Mouse (Mus musculus) midbrain, embryonic 14.5 days (tissue): ENCODE results near the gene Hyou1. TPM values are rescaled to one million over a fixed set of nuclear protein-coding genes. Genes with fewer than 3 reads are reported as not detected.
"Not testable (repeated sequence)": the region's sequence is repeated elsewhere in the genome, so short reads cannot be mapped to it uniquely, and the experiment has no call there.

Experiments
- ATAC-seq: fragments of 200-750 bp; cut with Nextera tagmentation; 2 replicates; pipeline ENCODE4 v1.8.0; 2017; ENCODE audit warnings: moderate number of reproducible peaks, moderate library complexity; ENCODE audit not compliant: low FRiP score, low TSS enrichment
- DNase-seq: peaks from one replicate; pipeline ENCODE4 v3.0.0-alpha.2; 2015
- H3K27ac ChIP-seq: fragments of 300-500 bp; sonication (generic); replicated peaks from 2 replicates; pipeline ENCODE4 v1.5.1; 2014; ENCODE audit warnings: mild to moderate bottlenecking, low read depth, low read length, moderate library complexity
- H3K27me3 ChIP-seq: fragments of 300-500 bp; sonication (generic); 2 replicates; pipeline ENCODE4 v1.6.1; 2014; ENCODE audit warnings: low read length, control low read depth, mixed read lengths; ENCODE audit not compliant: control insufficient read depth, insufficient read depth
- H3K36me3 ChIP-seq: fragments of 300-500 bp; sonication (generic); 2 replicates; pipeline ENCODE4 v1.6.1; 2014; ENCODE audit warnings: low read length, control low read depth; ENCODE audit not compliant: control insufficient read depth, insufficient read depth
- H3K4me1 ChIP-seq: fragments of 300-500 bp; sonication (generic); 2 replicates; pipeline ENCODE4 v1.6.1; 2014; ENCODE audit warnings: mild to moderate bottlenecking, antibody characterized with exemption, low read length, control low read depth; ENCODE audit not compliant: control insufficient read depth, insufficient read depth
- H3K4me2 ChIP-seq: fragments of 300-500 bp; sonication (generic); 2 replicates; pipeline ENCODE4 v1.6.1; 2014; ENCODE audit warnings: mild to moderate bottlenecking, low read length, moderate library complexity
- H3K4me3 ChIP-seq: fragments of 300-500 bp; sonication (generic); replicated peaks from 2 replicates; pipeline ENCODE4 v1.5.1; 2014; ENCODE audit warnings: low read depth, low read length
- H3K9ac ChIP-seq: fragments of 300-500 bp; sonication (generic); replicated peaks from 2 replicates; pipeline ENCODE4 v1.6.1; 2014; ENCODE audit warnings: mild to moderate bottlenecking, low read length, moderate library complexity
- H3K9me3 ChIP-seq: fragments of 300-500 bp; sonication (generic); 2 replicates; pipeline ENCODE4 v1.6.1; 2016; ENCODE audit warnings: low read length, control low read depth, mixed read lengths; ENCODE audit not compliant: control insufficient read depth
- WGBS: fragments of 180-500 bp; shearing (Covaris S2); extraction: QIAGEN DNeasy Blood & Tissue Kit; methylation state at CpG from one replicate; pipeline ENCODE4 v1.1.7; 2014; 5-methylcytosine and 5-hydroxymethylcytosine counted together
- polyA plus RNA-seq: library from polyadenylated mRNA; unstranded; fragments of >200 nt; fragmentation: Nextera tagmentation; extraction: Ambion mirVana; gene quantifications from 2 replicates; pipeline ENCODE4 v1.2.1, GENCODE M21; 2014

Gene Hyou1
- polyA plus RNA-seq, 1 experiment from 2014 or later: 27.1 TPM

DNA sequence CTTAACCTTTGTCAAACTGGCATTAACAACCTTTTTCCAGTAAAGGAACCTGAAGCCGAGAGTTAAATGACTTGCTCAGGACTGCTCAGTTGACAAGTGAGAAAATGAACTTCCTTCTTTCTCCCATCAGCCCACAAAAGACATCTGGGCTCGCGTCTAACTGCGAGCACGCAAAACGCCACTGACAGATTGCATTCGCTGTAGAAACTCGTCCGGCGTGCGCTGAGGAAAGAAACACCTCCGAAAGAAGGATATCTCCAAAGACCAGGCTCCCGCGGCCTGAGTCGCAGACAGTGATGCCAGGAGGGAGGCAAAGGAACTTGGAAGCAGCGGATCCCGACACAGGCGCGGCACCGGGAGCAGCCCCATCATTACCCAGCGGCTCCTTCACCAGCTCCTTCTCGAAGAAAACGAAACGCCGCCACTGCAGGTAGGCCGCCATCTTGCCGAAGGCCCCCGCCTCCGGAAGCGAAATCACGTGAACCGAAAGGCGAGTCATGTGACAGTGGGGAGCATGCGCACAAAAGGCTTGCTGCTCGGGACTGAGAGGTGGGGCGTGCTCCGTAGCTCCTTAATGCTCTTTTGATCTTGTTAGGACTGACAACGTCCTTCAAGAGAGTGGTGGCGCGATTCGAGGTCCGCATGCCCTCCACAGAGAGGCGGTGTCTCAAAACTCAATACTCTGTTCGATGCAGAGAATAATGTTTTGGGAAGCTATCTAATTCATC, 17.9 kb upstream of the Hyou1 start, which contains the start of gene Vps11:
Gene Vps11 (minus strand): TSS at position 481 of the 728 bp plus-strand sequence.
- Histone ChIP-seq H3K4me1 (peaks cover 7% of the 10 kb centered on the region), H3K27ac (peak within 1 kb of the TSS; percentile 58), H3K4me2 (peak within 1 kb of the TSS; percentile 87), H3K27me3 (no peaks in the 10 kb centered on the region), H3K36me3 (peaks cover 27% of the 10 kb centered on the region), H3K9ac (peak within 1 kb of the TSS; percentile 79), H3K4me3 (peak within 1 kb of the TSS; percentile 90), H3K9me3 (no peaks in the 10 kb centered on the region)
- peak; percentile 91 for ATAC-seq
- peak; percentile 98 for DNase-seq
- WGBS: under 1% methylated on average over 44 of the region's 44 CpGs

DNA sequence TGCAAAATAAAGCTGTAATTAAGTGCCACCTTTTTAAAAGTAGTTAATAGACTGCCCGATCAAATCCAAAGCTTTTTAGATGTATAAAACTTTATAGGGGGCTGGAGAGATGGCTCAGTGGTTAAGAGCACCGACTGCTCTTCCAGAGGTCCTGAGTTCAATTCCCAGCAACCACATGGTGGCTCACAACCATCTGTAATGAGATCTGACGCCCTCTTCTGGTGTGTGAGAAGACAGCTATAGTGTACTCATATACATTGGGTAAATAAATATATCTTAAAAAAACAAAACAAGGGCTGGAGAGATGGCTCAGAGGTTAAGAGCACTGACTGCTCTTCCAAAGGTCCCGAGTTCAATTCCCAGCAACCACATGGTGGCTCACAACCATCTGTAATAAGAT, 17.4 kb upstream of the Hyou1 start:
- 41% methylated on average over 4 of the region's 4 CpGs for WGBS
- not testable (repeated sequence) for H3K27me3 ChIP-seq, H3K9ac ChIP-seq, H3K4me1 ChIP-seq, DNase-seq, H3K9me3 ChIP-seq
- peak overlapping the region; percentile 87 for H3K4me2 ChIP-seq
- H3K36me3 ChIP-seq: peaks cover 21% of the 10 kb centered on the region
- H3K4me3 ChIP-seq: peak overlapping the region; percentile 90
- peak overlapping the region; percentile 58 for H3K27ac ChIP-seq
- peak; percentile 53; the same call in 1 of the 2 replicates for ATAC-seq

- no peak for ATAC-seq
- no peak overlapping the region for H3K4me2 ChIP-seq
- H3K4me3 ChIP-seq: no peak overlapping the region
- no peaks in the 10 kb centered on the region for H3K27me3 ChIP-seq
- H3K9ac ChIP-seq: no peak overlapping the region
- H3K4me1 ChIP-seq: peaks cover 7% of the 10 kb centered on the region
- 66% methylated on average over 3 of the region's 3 CpGs for WGBS
- DNase-seq: no peak
- H3K9me3 ChIP-seq: no peaks in the 10 kb centered on the region
- no peak overlapping the region for H3K27ac ChIP-seq
- H3K36me3 ChIP-seq: peaks cover 3% of the 10 kb centered on the region
Observed at GRCm38 (mm10) chr9:44364480-44364879, 14.8 kb upstream of the Hyou1 start.

- no peak for ATAC-seq
- H3K27ac ChIP-seq: no peak overlapping the region
- no peak overlapping the region for H3K9ac ChIP-seq
Observed at GRCm38 (mm10) chr9:44373386-44373785, 5.9 kb upstream of the Hyou1 start.

GRCm38 (mm10) chr9:44376141-44376540, 3.1 kb upstream of the Hyou1 start:
- no peak for ATAC-seq
- H3K27me3 ChIP-seq: no peaks in the 10 kb centered on the region
- whole genome bisulfite sequencing: 93% methylated on average over 6 of the region's 6 CpGs
- H3K27ac ChIP-seq: no peak overlapping the region
- no peak overlapping the region for H3K9ac ChIP-seq
- H3K4me3 ChIP-seq: no peak overlapping the region
- peaks cover 5% of the 10 kb centered on the region; the same call in 1 of the 2 replicates for H3K36me3 ChIP-seq
- no peak overlapping the region for H3K4me2 ChIP-seq
- H3K9me3 ChIP-seq: no peaks in the 10 kb centered on the region
- no peak for DNase-seq
- peaks cover 21% of the 10 kb centered on the region for H3K4me1 ChIP-seq

More at GRCm38 (mm10) chr9:44373386-44373785, 5.9 kb upstream of the Hyou1 start:
- Histone ChIP-seq H3K4me3 (no peak overlapping the region), H3K36me3 (no peaks in the 10 kb centered on the region), H3K4me2 (no peak overlapping the region), H3K4me1 (peaks cover 8% of the 10 kb centered on the region; the same call in 1 of the 2 replicates), H3K9me3 (no peaks in the 10 kb centered on the region), H3K27me3 (no peaks in the 10 kb centered on the region)
- DNase-seq: no peak

DNA sequence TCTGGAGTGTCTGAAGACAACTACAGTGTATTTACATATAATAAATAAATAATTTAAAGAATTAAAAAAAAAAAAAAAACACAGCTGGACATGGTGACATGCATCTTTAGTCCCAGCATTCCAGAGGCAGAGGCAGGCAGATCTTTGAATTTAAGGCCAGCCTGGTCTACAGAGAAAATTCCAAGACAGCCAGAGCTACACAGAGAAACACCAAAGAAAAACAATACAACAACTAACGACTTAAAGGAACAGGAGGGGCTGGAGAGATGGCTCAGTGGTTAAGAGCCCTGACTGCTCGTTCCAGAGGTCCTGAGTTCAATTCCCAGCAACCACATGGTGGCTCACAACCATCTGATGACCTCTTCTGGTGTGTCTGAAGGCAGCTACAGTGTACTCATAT, 2.0 kb upstream of the Hyou1 start:
- not testable (repeated sequence) for H3K4me3 ChIP-seq
- peaks cover 21% of the 10 kb centered on the region for H3K4me1 ChIP-seq
- WGBS: 93% methylated on average over 2 of the region's 2 CpGs

DNA sequence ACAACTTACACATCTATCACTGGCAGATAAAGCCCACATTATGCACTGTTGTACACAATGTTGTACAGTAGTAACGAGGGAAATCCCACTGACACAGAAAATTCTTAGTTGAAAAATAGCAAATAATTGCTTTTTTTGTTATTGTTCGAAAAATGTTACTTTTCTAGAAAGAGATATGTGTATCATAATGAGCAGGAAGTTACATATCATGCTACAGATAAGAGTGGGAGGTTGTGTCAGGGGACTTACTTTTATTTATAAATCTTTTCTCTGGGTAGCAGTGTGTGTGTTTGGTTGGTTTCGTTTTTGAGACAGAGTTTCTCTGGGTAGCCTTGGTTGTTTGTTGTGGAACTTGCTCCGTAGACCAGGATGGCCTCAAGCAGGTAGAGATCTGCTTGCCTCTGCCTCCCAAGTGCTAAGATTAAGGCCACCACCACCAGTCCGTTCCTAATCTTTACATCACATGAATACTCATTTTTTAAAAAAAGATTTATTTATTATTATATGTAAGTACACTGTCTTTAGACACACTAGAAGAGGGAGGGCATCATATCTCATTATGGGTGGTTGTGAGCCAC, 1.0 kb upstream of the Hyou1 start:
- DNase-seq: no peak
- peak overlapping the region; percentile 88 for H3K4me3 ChIP-seq
- H3K4me2 ChIP-seq: peak overlapping the region; percentile 65
- ATAC-seq: no peak
- H3K4me1 ChIP-seq: peaks cover 21% of the 10 kb centered on the region
- WGBS: 91% methylated on average over 5 of the region's 5 CpGs
- peak overlapping the region; percentile 72 for H3K9ac ChIP-seq
- peak overlapping the region; percentile 90; the same call in 1 of the 2 replicates for H3K27ac ChIP-seq
- H3K36me3 ChIP-seq: peaks cover 26% of the 10 kb centered on the region
- H3K9me3 ChIP-seq: no peaks in the 10 kb centered on the region
- no peaks in the 10 kb centered on the region for H3K27me3 ChIP-seq

More for the DNA sequence above, 2.0 kb upstream of the Hyou1 start:
- H3K4me2 ChIP-seq, H3K9ac ChIP-seq, H3K27ac ChIP-seq, DNase-seq, H3K27me3 ChIP-seq, ATAC-seq, H3K9me3 ChIP-seq: not testable (repeated sequence)
- peaks cover 17% of the 10 kb centered on the region for H3K36me3 ChIP-seq

DNA sequence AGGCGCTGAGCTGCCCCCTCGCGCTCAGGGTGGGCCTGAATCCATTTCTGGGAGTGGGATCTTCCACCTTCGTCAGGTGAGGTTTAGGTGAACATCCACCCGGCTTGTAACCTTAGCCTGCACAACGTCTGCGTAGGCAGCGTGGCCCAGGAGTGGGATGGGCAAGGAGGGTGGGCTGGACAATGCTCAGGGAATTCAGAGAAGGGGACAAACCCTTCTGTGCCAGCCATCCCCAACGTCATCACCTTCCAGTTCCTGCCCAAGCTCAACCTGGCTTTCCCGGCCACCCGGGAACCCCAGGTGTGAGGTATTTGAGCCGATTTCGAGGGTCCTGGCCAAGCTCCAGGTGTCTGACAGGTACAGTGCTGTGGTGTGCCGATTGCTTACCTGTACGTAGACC, 572 bp downstream of the Hyou1 start:
- WGBS: 13% methylated on average over 15 of the region's 15 CpGs
- Histone ChIP-seq H3K27me3 (no peaks in the 10 kb centered on the region), H3K4me1 (peaks cover 21% of the 10 kb centered on the region), H3K9me3 (no peaks in the 10 kb centered on the region), H3K36me3 (peaks cover 43% of the 10 kb centered on the region), H3K4me2 (peak overlapping the region; percentile 95), H3K4me3 (peak overlapping the region; percentile 88), H3K9ac (peak overlapping the region; percentile 91), H3K27ac (peak overlapping the region; percentile 85)
- no peak for DNase-seq
- peak; percentile 23; the same call in 1 of the 2 replicates for ATAC-seq
